Mouse (Mus musculus) urinary bladder, adult 2 months (tissue): ENCODE data around the gene Ppan. TPM values are rescaled to one million over a fixed set of nuclear protein-coding genes. Genes with fewer than 3 reads are reported as not detected.

Experiments
- DNase-seq: peaks from one replicate; pipeline ENCODE4 v3.0.0; 2022; ENCODE audit warnings: low spot score
- polyA plus RNA-seq: library from polyadenylated mRNA; depleted of rRNA; stranded (reverse); fragments of >200 nt; gene quantifications from 2 replicates; pipeline ENCODE4 v1.2.3, GENCODE M21; 2012

Ppan gene
- polyA plus RNA-seq, 1 experiment: 59.6 TPM

DNA sequence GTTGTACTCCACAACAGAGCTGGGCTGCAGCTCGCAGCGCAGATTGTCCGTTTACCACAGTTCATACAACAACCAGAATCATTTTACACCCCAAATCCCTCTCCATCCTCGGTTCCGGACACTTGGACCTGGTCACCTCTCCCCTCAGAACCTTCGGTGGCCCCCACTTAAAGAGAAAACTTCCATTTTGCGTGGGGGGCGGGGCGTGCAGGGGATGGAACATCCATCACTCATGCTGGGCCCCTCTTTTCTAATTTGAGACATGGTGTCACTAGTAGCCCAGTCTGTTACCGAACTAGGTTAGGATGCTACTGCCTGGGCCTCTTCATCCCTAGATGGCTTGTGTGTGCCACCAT is 9.3 kb upstream of the Ppan start:
- no peak for DNase-seq

DNA sequence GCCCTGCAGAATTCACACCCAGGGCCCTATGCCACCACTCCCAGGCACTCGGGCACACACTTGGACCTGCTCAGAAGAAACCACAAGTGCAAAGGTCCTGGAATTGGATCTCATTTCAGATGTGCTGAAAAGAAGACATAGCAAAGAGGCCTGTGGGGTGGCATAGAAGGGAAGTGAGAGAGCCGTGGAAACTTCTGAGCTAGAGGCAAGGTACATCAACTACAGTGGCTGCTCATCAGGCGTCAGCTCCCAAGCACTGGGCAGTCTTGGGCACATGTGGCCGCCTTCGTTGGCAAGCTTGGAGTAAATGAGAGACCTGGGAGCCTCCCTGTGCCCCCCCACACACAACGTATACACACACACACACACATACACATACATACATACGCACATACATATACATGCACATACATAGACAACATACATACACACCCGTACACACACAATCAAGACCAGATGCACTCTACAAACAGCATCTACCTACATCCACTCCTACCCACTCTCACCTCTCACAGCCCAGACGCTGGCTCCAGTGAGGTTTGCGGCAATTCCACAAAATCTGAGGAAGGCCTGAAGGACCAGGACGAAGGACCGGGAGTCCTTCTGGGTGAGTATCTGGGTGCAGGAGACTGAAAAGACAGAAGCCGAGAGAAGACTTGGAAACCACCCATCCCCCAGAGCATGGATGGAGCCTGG is 8.7 kb upstream of the Ppan start, which contains the start of gene Angptl6:
Gene Angptl6 (minus strand): TSS at position 631 of the 696 bp plus-strand sequence.
- DNase-seq: no peak

DNA sequence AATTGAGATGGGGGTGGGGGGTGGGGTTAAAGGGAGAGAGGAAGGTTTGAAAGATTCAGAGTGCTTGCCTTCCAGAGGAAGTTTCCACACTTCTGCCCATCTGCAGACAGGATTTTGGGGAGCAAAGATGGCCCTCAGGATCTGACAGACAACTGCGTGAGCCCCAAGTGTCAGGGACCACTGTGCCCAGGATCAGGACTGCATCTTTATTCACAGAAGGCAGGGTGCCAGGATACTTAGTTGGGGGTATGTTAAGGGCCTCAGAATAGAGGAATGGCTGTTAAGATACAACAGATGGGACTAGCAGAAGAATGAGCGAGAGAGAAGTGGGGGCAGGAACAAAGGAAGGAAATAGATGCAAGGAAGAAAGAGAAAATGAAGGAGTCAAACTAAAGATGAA is 1.4 kb upstream of the Ppan start:
- no peak for DNase-seq

DNA sequence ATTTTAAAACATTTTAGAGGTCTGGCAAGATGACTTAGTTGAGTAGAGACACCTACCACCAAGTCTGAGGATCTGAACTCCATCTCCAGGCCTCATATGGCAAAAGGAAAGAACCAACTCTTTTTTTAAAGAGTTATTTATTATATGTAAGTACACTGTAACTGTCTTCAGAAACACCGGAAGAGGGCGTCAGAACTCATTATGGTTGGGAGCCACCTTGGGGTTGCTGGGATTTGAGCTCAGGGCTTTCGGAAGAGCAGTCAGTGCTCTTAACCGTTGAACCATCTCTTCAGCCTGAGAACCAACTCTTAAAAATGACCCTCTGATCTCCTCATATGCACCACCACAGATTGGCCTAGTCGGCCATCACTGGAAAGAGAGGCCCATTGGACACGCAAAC is 784 bp upstream of the Ppan start:
- DNase-seq: no peak

DNA sequence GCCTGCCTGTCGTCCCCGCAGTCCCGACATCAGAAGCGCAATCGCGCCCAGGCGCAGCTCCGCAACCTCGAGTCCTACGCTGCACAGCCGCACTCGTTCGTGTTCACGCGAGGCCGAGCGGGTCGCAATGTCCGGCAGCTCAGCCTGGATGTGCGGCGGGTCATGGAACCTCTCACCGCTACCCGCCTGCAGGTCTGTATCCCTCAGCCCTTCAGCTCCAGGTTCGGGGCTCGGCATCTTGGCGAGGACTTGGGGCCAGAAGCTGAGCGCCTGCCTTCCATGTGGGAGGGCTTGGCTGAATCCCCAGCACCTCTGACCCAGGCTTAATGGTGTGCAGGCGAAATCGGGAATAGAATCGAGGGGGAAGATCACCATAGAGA is 401 bp downstream of the Ppan start:
- DNase-seq: no peak

DNA sequence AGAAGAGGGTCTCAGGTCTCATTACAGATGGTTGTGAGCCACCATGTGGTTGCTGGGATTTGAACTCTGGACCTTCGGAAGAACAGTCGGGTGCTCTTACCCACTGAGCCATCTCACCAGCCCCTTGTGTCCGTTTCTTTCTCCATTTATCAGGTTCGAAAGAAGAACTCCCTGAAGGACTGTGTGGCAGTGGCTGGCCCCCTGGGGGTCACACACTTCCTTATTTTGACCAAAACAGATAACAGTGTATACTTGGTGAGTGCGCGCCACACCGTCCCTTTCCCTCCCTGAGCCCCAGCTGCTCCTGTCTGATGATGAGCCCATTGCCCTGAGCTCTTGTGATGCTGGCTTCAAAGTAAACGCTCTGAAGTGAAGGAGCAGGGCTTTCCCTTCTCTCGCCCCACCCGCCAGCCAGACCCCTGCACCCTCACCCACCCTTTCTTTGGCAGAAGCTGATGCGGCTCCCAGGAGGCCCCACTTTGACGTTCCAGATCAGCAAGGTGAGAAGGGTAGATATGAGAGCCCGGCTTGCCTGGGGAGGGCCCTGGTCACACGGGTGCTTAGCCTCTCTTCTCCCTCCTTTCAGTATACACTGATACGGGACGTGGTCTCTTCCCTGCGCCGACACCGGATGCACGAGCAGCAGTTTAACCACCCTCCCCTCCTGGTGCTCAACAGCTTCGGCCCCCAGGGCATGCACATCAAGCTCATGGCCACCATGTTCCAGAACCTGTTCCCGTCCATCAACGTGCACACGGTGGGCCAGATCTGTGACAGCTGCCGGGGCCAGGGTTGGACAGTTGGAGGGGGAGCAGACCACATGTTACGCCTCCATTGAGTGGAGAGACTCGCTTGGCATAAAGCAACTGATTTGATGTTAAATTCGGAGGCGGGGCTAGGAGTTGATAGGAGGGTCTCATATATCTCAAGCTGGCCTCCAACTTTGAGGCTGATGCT is 1.5 kb downstream of the Ppan start:
- no peak for DNase-seq

DNA sequence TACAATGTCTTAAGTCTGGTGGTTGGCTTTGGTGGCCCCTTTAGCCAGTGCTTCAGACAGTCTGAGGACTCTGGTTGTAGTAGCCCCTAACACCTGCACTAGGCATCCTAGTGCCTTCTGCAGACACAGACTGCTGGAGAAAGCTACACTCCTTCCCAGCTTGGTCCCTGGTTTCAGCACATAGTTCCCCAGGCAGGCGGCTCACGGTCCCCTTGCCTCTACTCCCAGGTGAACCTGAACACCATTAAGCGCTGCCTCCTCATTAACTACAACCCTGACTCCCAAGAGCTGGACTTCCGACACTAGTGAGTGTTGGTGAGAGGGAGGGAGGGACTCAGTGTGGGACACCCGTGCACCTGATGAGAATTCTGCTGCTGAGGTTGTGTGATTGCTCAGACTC is 2.4 kb downstream of the Ppan start:
- no peak for DNase-seq

DNA sequence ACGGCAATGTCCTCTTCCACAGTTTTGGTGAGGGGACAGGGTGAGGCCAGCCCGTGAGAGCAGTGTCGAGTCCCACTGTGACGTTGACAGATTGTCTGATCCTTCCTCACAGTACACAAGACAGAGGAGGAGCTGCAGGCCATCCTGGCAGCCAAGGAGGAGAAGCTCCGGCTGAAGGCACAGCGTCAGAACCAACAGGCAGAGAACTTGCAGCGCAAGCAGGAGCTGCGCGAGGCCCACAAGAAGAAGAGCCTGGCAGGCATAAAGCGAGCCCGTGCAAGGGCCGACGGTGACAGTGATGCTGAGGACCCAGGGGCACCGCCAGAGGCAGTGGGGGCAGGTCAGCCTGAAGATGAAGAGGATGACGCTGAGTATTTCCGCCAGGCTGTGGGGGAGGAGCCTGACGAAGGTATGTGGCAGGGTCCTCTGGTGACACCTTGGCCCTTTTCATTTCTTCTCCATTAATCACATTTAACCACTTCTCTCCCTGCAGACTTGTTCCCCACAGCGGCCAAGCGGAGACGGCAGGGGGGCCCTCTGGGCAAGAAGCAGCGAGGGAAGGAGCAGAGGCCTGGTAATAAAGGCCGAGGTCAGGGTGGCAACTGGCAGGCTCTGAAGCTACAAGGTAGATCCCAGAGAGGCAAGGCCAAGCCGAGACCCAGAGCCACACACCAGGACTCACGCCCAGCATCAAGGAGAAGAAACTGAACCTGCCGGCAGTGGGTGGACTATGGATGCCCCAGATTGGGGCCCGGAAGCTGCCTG is 3.5 kb downstream of the Ppan start:
- DNase-seq: no peak

DNA sequence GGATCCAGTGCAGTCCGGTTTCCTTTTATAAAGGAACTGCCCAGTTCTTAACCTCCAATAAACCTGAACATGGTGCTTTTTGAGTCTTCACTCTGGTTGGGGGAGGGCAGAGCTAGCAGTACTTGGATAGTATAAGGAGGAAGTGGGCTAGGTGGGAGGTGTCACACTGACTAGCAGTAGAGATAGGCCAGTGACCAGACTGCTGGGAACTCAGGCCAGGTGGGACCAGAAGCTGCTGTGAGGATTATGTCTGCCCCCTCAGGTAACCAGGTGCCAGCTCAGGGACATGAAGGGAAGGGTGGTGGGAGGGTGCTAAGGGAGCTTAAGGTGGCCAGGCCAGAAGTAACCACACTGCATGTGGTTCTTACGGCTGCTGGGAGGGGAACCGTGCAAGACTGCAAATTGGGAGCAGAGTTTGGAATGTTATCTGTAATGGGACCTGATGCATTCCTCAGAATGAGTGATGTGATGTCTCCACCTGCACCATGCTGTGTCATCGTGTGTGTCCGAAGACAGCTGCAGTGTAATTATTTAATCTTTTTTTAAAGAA is 4.2 kb downstream of the Ppan start:
- no peak for DNase-seq

DNA sequence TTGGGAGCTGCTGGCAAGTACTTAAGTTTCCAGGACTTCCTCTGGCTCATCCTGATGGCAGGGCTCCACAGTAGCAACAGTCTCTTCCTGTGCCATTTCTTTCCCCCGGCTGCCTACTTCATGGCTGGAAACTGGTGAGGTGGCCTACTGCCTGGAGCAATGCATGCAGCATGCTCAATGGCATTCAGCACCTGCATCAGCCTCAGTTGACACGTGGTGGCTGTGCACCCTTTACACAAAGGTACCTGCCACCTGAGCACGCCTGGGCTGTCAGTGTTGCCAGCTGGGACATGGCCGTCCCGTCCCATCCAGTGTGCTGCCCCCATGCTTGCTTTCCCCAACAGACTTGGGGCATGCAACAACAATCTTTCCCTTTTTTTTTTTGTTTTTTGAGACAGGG is 5.1 kb downstream of the Ppan start:
- DNase-seq: no peak

DNA sequence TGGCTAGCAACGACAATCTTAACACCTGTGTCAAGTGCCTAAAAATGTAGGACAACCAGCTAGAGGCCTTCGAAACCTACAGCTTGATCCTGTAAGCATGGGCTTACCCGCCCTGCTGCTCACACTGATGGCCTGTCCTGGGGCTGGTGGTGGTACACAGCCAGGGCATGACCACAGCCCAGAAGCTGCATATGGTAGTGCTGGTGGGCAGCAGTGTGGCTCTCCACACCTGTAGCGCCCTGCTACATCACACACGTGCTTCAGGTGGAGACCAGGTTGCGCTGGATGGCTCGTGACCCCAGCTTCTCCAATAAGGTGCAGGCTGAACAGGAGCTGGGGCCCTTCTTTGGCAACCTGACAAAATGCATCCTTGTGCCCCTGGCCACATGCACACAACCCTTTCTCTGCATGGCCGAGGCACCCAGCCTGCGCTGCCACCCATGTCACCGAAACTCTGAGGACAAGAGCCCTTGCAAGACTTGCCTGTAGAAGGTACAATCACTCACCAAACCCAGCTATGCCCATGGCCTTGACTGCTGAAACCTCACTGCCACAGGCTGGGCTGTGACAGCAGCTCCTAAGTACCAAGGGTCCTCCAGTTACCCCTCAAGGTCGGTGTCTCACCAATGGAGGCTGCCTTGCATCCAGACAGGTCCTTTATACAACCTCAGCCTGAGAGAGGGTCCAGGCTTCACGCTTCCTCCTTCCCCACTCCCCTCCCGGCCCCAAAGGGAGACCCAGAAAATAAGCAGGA is 5.8 kb downstream of the Ppan start:
- no peak for DNase-seq

DNA sequence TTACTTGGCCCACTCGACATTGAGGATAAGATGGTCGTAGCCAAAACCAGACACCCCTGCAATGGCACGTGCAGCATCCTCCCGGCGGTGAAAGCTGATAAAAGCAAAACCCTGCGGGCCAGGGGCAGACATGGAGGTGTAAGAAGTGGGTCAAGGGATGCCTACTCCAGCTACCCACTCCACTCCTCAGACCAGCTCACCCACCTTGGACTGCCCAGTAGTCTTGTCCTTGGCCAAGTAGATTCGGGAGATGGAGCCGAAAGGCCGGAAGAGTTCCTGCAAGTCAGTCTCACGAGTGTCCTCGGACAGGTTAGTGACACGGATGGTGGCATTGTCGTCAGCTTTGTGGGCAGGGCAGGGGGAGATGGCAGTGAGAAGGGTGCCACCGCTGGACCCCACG is 6.7 kb downstream of the Ppan start:
- no peak for DNase-seq

DNA sequence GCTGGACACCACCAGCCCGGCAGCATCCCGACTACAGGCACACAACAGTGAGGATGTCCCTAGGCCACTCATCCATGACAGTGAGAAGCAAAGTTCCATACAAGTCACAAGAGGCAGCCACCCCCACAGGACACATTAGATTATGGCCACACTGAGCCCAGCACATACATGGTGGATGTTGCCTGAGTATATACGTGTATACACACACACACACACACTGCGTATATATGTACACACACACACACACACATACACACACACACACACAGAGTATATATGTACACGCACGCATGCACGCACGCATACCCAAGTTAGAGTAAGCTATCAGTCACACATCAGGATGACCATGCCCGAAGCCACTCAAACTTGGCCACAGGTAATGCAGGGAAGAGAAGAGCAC is 7.4 kb downstream of the Ppan start:
- DNase-seq: no peak

DNA sequence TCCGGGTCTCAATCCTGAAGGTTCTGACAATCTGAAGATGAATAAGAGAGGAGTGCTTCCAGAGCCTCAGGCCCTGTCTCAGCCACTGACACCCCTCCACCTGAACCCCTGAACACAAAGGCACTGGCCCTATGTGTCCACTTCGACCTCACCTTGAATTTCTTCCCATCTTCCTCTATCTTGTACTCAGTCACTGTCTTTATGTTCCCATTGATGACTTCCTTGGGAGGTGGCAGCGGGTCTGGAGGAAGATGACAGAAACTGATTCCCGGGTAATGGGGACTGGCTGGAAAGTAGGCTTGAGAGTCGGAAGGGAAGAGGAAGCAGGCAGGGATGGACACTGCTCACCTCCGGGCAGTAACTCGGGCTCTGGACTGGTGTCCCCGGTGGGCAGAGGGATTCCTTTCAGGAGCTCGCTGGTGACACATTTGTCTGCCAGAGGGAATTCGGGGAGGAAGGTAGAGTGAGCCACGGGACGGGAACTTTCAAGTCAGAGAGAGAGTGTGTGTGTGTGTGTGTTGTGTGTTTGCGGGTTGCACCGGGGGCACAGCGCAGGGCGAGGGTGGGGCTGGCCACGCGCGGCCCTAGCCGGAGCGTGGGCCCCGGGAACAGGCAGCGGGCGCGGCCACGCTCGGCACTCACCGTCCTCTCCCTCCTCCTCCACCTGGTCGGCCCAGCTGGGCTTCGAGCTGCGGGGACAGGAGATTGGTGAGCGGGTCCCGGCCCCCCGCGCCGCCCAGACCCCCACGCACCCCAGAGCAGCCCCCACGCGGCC is 9.9 kb downstream of the Ppan start:
- DNase-seq: no peak

DNA sequence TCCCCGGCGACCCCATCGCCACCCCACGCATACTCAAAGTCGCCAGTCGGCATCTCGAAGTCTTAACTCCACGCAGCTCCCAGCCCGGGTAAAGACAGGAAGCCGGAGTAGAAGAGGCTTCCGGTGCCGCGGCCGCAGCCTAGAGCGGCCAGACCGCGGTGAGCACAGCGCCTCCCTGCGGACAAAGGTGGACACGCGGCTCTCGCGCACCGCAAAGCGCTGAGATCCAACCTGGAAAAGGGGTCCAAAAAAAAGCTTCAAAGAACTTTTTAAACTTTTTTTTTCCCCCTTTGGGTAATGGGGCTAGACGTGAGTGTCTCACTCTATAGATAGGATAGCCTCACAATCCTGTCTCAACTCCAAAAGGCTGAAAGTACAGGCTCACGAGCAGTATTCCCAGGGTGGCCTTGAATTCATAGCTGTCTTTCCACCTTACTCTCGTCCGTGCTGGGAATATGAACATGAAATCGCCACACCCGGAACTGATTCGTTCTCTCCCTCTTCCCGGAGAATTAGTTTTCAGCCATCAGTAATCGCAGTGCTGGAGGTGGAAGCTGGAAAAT is 10.6 kb downstream of the Ppan start, which contains the start of gene Eif3g:
Gene Eif3g (minus strand): TSS at position 113 of the 563 bp plus-strand sequence.
- DNase-seq: peak; percentile 80

DNA sequence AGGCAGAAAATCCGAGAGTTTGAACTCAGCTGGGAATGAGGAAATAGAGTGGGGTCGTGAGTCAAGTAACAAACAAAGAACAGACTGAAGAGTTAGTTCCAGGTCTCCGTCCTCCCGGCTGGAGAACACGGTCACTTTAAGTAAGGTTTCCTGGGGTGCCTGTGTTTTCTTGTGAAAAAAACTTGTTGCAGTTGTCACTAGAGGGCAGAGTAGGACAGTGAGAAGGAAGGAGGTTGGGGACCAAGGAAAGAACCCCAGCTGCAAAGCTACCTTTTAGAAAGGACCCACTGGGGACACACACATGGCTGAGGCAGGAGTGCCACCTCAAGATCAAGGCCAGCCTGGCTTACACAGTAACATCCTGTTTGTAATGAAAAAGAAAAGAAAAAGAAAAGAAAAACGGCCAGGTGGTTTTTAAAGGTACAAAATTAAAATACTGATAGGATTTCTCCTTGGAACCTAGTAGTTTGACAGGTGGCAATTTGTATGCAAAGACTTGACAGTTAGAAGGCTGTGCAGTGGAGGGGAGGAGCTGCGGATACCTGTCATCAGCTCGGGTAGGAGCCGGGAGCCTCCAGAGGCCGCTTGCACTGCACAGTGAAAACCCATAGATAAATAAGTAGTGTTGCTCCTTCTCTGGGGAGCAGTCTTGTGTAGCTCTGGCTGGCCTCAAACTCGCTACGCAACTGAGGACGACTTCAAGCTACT is 13.6 kb downstream of the Ppan start:
- DNase-seq: no peak

DNA sequence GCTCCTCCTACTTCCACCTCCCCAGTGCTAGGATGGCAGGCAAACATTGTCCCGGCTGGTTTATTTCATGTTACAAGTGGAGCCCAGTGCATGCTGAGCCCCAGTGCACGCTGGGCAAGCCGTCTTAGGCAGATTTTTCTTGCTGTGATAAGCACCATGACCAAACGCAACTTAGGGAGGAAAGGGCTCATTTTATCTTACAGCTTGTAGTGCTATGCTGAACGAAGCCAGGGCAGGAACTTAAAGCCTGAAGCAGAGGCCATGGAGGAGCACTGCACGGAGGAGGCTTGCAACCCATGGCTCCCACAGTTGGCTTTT is 14.2 kb downstream of the Ppan start:
- no peak for DNase-seq

DNA sequence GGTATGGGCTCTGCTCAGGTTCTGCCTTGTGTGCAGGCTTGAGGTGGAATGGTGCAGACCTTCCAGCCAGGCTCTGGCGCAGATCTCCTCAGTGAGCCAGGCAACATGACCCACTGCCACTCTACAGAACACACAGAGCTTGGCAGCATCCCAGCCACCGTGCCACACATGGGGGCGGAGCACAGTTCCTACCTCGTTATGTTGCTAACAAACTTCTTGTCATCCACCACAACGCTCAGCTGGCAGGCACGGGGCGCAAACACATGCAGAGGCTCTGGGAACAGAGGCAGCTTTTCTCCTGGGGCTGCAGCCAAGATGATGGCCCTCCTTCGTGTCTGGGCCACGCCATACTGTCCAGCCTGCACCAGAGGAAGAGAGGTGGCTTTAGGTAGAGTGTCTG is 22.0 kb downstream of the Ppan start:
- no peak for DNase-seq

DNA sequence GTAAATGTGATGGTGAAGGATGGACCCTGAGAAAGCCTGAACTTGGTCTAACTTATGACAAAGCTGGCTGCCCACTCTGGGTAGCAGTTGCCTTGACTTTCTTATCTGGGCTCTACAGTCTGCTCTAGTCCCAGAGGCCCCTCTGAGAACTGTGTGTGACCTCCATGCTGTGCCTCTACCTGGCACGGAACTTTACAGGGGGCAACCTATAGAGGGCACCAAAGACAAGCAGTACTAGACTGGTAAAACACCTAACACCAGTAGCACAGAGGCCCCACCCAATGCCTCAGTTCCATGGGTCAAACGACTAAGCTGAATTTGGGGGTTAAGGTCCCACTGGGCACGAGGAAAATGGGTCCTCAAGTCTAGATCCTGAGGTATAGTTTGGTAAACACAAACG is 28.2 kb downstream of the Ppan start:
- no peak for DNase-seq

DNA sequence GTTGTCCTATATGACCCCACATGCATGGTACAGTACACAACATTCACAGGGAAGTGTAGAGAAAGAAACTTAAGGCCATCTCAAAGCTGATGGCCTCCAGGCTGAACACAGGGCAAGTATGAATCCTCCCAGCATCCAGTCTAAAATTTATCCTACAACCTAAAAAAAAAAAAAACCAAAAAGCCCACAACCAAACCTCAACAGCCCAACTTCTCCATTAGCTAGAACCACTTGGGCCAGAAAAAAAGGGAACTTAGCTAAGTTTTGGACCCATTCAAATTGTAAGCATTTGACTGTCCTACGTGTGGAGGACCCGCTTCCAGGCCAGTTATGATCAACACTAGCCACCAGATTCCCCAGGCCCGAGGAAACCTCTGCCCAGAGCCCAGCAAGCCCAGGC is 35.3 kb downstream of the Ppan start:
- DNase-seq: no peak
